Mouse (Mus musculus) intestine, postnatal 0 days (tissue): ENCODE results near the gene Gphn. TPM values are rescaled to one million over a fixed set of nuclear protein-coding genes. Genes with fewer than 3 reads are reported as not detected.

Source experiments
- ATAC-seq: fragments of 200-750 bp; cut with Nextera tagmentation; 2 replicates; pipeline ENCODE4 v1.8.0; 2017; ENCODE audit warnings: mild to moderate bottlenecking, moderate TSS enrichment, moderate library complexity
- H3K27ac ChIP-seq: fragments of 300-500 bp; sonication (generic); 2 replicates; pipeline ENCODE4 v1.5.1; 2014; ENCODE audit warnings: mild to moderate bottlenecking, low read depth, low read length, moderate library complexity
- H3K27me3 ChIP-seq: fragments of 300-500 bp; sonication (generic); replicated peaks from 2 replicates; pipeline ENCODE4 v1.6.1; 2014; ENCODE audit warnings: low read length, mixed read lengths; ENCODE audit not compliant: control insufficient read depth, insufficient read depth
- H3K36me3 ChIP-seq: fragments of 300-500 bp; sonication (generic); 2 replicates; pipeline ENCODE4 v1.6.1; 2014; ENCODE audit warnings: mild to moderate bottlenecking, moderate library complexity; ENCODE audit not compliant: control insufficient read depth, insufficient read depth
- H3K4me1 ChIP-seq: fragments of 300-500 bp; sonication (generic); replicated peaks from 2 replicates; pipeline ENCODE4 v1.6.1; 2014; ENCODE audit warnings: antibody characterized with exemption, low read length, mixed read lengths; ENCODE audit not compliant: control insufficient read depth, insufficient read depth
- H3K4me2 ChIP-seq: fragments of 300-500 bp; sonication (generic); replicated peaks from 2 replicates; pipeline ENCODE4 v1.6.1; 2014; ENCODE audit warnings: low read depth, mild to moderate bottlenecking, moderate library complexity
- H3K4me3 ChIP-seq: fragments of 300-500 bp; sonication (generic); 2 replicates; pipeline ENCODE4 v1.5.1; 2014; ENCODE audit warnings: low read depth, low read length
- H3K9ac ChIP-seq: fragments of 300-500 bp; sonication (generic); 2 replicates; pipeline ENCODE4 v1.6.1; 2014; ENCODE audit warnings: mild to moderate bottlenecking, low read depth, low read length
- H3K9me3 ChIP-seq: fragments of 300-500 bp; sonication (generic); 2 replicates; pipeline ENCODE4 v1.6.1; 2016; ENCODE audit warnings: mixed run types; ENCODE audit not compliant: control insufficient read depth
- CTCF ChIP-seq: sonication (generic); IDR thresholded peaks from 2 replicates; pipeline ENCODE4 v1.5.1; 2016; ENCODE audit warnings: low read depth, mild to moderate bottlenecking, control low read depth, antibody characterized with exemption, moderate library complexity
- WGBS: fragments of 180-500 bp; shearing (Covaris S2); extraction: QIAGEN DNeasy Blood & Tissue Kit; methylation state at CpG from one replicate; pipeline ENCODE4 v1.1.7; 2014; 5-methylcytosine and 5-hydroxymethylcytosine counted together
- polyA plus RNA-seq: library from polyadenylated mRNA; unstranded; fragments of >200 nt; fragmentation: Nextera tagmentation; extraction: Ambion mirVana; gene quantifications from 2 replicates; pipeline ENCODE4 v1.2.1, GENCODE M21; 2015

Gphn gene
- polyA plus RNA-seq, 1 experiment from 2014 or later, result 7.1 TPM

DNA sequence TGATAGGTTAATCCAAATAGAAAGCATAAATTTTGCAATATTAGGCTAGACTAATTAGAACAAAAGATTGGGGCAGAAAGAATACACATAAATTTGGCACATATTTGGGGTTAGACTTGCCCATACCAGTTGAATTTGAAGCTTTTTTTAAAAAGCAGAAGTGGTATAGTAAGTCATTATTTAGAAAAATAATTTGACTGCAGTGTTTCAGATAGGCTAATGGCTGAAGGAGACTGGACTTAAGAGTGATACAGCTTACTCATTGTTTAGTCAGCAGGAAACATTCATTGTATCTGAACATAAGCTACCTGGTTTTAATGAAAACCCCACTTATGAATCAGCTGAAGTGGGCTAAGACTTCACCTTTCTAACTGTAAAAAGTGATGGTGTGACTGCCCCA is 415.0 kb downstream of the Gphn start:
- Histone ChIP-seq H3K27ac (no peak overlapping the region), H3K27me3 (no peaks in the 10 kb centered on the region), H3K9me3 (no peaks in the 10 kb centered on the region), H3K4me3 (no peak overlapping the region), H3K4me2 (no peak overlapping the region), H3K4me1 (no peaks in the 10 kb centered on the region), H3K36me3 (no peaks in the 10 kb centered on the region), H3K9ac (no peak overlapping the region)
- no peak for TF ChIP-seq CTCF
- no peak for ATAC-seq

DNA sequence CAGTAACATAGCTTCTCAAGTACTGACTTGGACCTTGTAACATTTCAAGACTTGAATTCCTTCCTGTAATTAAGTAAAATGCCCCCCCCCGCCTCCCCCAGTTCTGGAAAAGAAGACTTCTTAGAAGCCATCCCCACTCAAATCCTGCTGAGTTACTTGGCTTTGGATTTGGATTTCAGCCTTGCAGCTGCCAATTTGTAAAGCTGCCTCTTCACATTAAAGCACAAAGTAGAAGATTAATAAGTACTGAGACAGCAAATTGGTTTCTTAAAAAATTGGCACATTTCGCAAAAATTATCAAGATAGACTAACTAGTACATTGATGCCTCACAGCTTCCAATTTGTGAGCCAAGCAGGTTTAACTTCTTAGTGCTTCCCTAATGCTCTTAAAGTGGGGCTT is 417.5 kb downstream of the Gphn start:
- no peak for TF ChIP-seq CTCF
- Histone ChIP-seq H3K4me2 (no peak overlapping the region), H3K4me1 (no peaks in the 10 kb centered on the region), H3K4me3 (no peak overlapping the region), H3K9me3 (no peaks in the 10 kb centered on the region), H3K27ac (no peak overlapping the region), H3K36me3 (no peaks in the 10 kb centered on the region), H3K27me3 (no peaks in the 10 kb centered on the region), H3K9ac (no peak overlapping the region)
- 86% methylated on average over 2 of the region's 2 CpGs for WGBS
- ATAC-seq, result no peak

DNA sequence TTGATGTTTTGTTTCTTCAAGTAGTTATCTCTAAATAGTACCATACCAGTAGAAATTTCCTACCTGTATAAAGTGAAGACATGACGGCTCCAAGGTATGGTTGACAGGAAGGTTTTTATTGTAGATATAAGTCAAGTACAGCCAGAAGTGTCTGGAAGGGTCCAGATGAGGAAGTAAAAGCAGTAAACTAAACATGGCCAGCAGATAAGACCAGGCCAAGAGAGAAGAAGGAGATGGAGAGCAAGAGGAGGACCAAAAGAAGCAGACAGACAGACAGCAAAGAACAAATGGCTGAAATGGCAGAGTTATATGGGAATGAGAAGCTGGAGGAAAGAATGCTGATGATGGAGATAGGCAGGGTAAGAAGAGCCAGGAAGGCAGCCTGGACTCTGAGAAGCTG is 419.1 kb downstream of the Gphn start:
- Histone ChIP-seq H3K36me3 (no peaks in the 10 kb centered on the region), H3K9me3 (no peaks in the 10 kb centered on the region), H3K4me3 (no peak overlapping the region), H3K4me1 (no peaks in the 10 kb centered on the region), H3K27me3 (no peaks in the 10 kb centered on the region), H3K4me2 (no peak overlapping the region), H3K9ac (no peak overlapping the region), H3K27ac (no peak overlapping the region)
- ATAC-seq, result no peak
- WGBS, result 87% methylated on average over 1 of the region's 1 CpGs
- no peak for TF ChIP-seq CTCF

DNA sequence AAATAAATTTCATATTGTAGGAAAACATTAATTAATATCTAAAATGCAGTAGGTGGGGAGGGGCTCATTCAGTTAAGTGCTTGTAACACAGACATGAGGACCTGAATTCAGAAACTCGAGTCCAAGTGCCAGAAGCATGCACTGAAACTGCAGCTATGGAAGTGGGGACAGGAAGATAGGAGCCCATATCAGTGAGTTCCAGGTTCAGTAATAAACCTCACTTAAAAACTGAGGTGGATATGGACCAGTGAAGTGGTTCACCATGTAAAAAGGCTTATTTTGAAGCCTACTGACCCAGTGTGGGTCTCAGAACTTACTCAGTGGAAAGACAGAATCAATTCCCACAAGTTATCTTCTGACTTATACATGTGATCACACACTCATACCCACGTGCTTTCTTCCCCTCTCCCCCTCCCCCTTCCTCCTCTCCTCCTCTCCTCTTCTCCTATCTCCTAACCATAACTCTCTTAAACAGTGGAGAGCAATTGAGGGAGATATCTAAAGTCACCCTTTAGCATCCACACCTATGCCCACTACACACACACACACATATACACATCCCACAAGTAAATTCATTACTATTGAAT is 433.6 kb downstream of the Gphn start:
- no peaks in the 10 kb centered on the region for H3K27me3 ChIP-seq
- H3K9me3 ChIP-seq, result no peaks in the 10 kb centered on the region
- no peak overlapping the region for H3K4me3 ChIP-seq
- no peak overlapping the region for H3K4me2 ChIP-seq
- 68% methylated on average over 2 of the region's 2 CpGs for WGBS
- no peak overlapping the region for H3K9ac ChIP-seq
- H3K36me3 ChIP-seq, result no peaks in the 10 kb centered on the region
- no peaks in the 10 kb centered on the region for H3K4me1 ChIP-seq
- TF ChIP-seq CTCF, result no peak
- no peak overlapping the region for H3K27ac ChIP-seq
- no peak for ATAC-seq

DNA sequence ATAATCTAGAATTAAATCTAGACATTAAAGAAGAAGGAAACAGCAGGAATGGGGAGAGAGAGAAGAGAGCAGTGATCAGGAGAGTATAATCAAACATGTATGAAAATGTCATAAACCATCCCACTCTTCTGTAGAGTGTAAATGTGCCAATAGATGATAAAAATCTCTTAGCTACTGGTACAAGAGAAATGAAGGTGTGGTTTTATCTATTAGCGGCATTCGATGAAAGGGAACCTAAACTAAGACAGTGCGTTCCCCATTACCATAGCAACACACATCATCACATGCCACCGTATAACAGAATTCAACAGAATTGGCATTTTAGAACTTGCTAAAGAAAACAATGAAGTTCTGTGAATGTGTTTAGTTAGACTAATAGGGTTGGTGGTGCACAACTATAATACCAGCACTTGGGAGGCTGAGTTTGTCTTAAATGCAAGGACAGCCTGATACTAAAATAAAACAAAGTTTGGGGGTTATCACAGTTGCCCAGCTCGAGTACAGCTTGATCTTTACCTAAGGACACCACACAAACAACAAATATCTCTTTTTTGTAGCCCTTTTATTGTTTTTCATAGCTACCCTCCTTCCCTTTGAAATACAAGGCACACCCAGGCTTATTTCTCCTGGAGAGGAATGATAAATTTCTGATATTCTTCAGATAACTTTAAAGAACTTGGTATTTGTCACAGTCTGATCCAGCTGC is 452.1 kb downstream of the Gphn start:
- WGBS, result 86% methylated on average over 5 of the region's 5 CpGs
- no peak overlapping the region for H3K27ac ChIP-seq

DNA sequence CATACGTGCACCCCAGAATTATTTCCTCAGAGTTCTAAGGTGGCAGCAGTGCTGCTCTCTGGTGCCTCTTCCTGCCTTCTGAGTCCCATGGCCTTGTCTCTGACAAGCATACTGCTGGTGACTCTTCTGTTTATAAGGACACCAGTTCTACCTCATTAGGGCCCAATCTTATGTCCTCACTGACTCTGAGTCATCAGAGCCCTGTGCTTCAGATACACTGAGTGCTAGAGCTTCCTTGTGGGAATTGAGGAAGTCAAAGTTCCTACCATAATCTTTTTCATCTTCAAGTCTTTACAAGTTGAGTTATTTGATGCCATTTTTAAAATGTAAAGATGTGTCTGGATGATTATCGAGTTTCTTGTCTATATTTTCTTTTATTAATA is 452.6 kb downstream of the Gphn start:
- WGBS, result 90% methylated on average over 2 of the region's 2 CpGs
- Histone ChIP-seq H3K27ac (no peak overlapping the region), H3K4me2 (no peak overlapping the region), H3K9me3 (no peaks in the 10 kb centered on the region), H3K9ac (no peak overlapping the region), H3K27me3 (no peaks in the 10 kb centered on the region), H3K4me1 (no peaks in the 10 kb centered on the region), H3K4me3 (no peak overlapping the region), H3K36me3 (0 out of 2 replicates have a peak, but pooled peaks cover 3% of the 10 kb centered on the region)
- ATAC-seq, result no peak
- TF ChIP-seq CTCF, result no peak

More for the DNA sequence above, 452.1 kb downstream of the Gphn start:
- Histone ChIP-seq H3K9me3 (no peaks in the 10 kb centered on the region), H3K36me3 (no peaks in the 10 kb centered on the region), H3K4me2 (no peak overlapping the region), H3K4me3 (no peak overlapping the region), H3K4me1 (no peaks in the 10 kb centered on the region), H3K9ac (no peak overlapping the region), H3K27me3 (no peaks in the 10 kb centered on the region)
- TF ChIP-seq CTCF, result no peak
- ATAC-seq, result no peak
